Mouse (Mus musculus) midbrain, embryonic 13.5 days (tissue): ENCODE data around the gene Ugt1a1. TPM values are rescaled to one million over a fixed set of nuclear protein-coding genes. Genes with fewer than 3 reads are reported as not detected.
A peak's percentile ranks its signal among the peaks of the same experiment; 100 is the strongest.
"Not testable (repeated sequence)": the region's sequence is repeated elsewhere in the genome, so short reads cannot be mapped to it uniquely, and the experiment has no call there.

Experiments used
- ATAC-seq: fragments of 200-750 bp; cut with Nextera tagmentation; 2 replicates; pipeline ENCODE4 v1.8.0; 2017; ENCODE audit warnings: mild to moderate bottlenecking, moderate TSS enrichment, moderate library complexity
- H3K27ac ChIP-seq: fragments of 300-500 bp; sonication (generic); 2 replicates; pipeline ENCODE4 v1.5.1; 2015; ENCODE audit warnings: inconsistent platforms, mild to moderate bottlenecking, moderate library complexity
- H3K27me3 ChIP-seq: fragments of 300-500 bp; sonication (generic); 2 replicates; pipeline ENCODE4 v1.6.1; 2015; ENCODE audit warnings: mild to moderate bottlenecking, inconsistent platforms
- H3K36me3 ChIP-seq: fragments of 300-500 bp; sonication (generic); 2 replicates; pipeline ENCODE4 v1.6.1; 2015; ENCODE audit warnings: mild to moderate bottlenecking, inconsistent platforms
- H3K4me1 ChIP-seq: fragments of 300-500 bp; sonication (generic); replicated peaks from 2 replicates; pipeline ENCODE4 v1.6.1; 2015; ENCODE audit warnings: inconsistent platforms
- H3K4me2 ChIP-seq: fragments of 300-500 bp; sonication (generic); replicated peaks from 2 replicates; pipeline ENCODE4 v1.6.1; 2015; ENCODE audit warnings: moderate library complexity, mild to moderate bottlenecking, inconsistent platforms
- H3K4me3 ChIP-seq: fragments of 300-500 bp; sonication (generic); replicated peaks from 2 replicates; pipeline ENCODE4 v1.5.1; 2015; ENCODE audit warnings: mild to moderate bottlenecking, inconsistent platforms
- H3K9ac ChIP-seq: fragments of 300-500 bp; sonication (generic); replicated peaks from 2 replicates; pipeline ENCODE4 v1.6.1; 2015; ENCODE audit warnings: mild to moderate bottlenecking, inconsistent platforms
- H3K9me3 ChIP-seq: fragments of 300-500 bp; sonication (generic); 2 replicates; pipeline ENCODE4 v1.6.1; 2016; ENCODE audit warnings: mild to moderate bottlenecking, inconsistent platforms
- whole genome bisulfite sequencing: fragments of 180-500 bp; shearing (Covaris S2); methylation state at CpG from one replicate; pipeline ENCODE4 v1.1.7; 2015; 5-methylcytosine and 5-hydroxymethylcytosine counted together
- polyA plus RNA-seq: library from polyadenylated mRNA; unstranded; fragments of >200 nt; fragmentation: Nextera tagmentation; extraction: Ambion mirVana; gene quantifications from 2 replicates; pipeline ENCODE4 v1.2.1, GENCODE M21; 2015

Gene Ugt1a1
- polyA plus RNA-seq, result not detected in 2 replicates

DNA sequence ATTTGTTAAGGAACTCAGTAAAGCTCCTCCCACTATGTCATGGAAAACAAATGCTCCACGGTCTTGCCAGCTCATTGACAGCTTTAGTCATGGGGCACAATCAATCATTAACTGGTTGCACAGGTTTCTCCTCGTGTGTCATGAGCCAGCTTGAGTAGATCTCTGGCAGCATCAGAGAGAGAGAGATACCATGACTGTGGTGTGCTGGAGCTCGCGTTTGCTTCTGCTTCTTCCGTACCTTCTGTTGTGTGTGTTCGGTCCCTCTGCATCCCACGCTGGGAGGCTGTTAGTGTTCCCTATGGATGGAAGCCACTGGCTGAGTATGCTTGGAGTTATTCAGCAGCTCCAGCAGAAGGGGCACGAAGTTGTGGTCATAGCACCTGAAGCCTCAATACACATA is at the start of gene Ugt1a1:
Ugt1a1 (plus strand) TSS at position 148 of the 400 bp plus-strand sequence.
- no peaks in the 10 kb centered on the region for H3K36me3 ChIP-seq
- ATAC-seq, result 0 out of 2 replicates have a peak, but pooled peaks have one; percentile 6

DNA sequence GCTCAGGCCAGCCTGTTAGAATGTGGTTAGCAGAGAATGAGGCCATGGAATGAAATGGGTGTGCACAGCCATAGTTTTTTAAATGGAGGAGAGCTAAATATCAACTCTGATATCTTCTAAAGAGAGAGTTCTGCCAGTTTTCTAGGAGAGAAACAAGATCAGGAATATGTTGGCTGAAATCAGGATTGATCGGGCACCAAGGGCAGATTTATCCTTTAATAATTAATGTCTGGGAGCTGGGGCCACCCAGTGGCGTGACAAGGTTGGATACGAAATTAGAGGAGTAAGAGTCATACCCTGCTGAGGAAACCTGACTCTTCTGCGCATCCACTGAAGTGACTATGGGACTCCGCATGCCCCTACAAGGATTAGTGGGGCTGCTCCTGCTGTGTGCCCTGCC is 46.0 kb upstream of the Ugt1a1 start, which contains the start of gene Ugt1a5:
Ugt1a5 (plus strand) TSS at position 302 of the 400 bp plus-strand sequence.
- Histone ChIP-seq H3K4me2 (no peak within 1 kb of the TSS), H3K36me3 (no peaks in the 10 kb centered on the region), H3K9me3 (no peaks in the 10 kb centered on the region), H3K9ac (no peak within 1 kb of the TSS), H3K27ac (no peak within 1 kb of the TSS), H3K27me3 (no peaks in the 10 kb centered on the region), H3K4me1 (no peaks in the 10 kb centered on the region), H3K4me3 (no peak within 1 kb of the TSS)
- no peak for ATAC-seq
- WGBS, result 89% methylated on average over 5 of the region's 5 CpGs

More for the DNA sequence above, at the start of gene Ugt1a1:
- Histone ChIP-seq H3K4me3 (no peak within 1 kb of the TSS), H3K27ac (no peak within 1 kb of the TSS), H3K4me2 (no peak within 1 kb of the TSS), H3K9me3 (peaks cover 52% of the 10 kb centered on the region), H3K9ac (no peak within 1 kb of the TSS), H3K27me3 (no peaks in the 10 kb centered on the region), H3K4me1 (no peaks in the 10 kb centered on the region)
- WGBS, result 70% methylated on average over 8 of the region's 8 CpGs

DNA sequence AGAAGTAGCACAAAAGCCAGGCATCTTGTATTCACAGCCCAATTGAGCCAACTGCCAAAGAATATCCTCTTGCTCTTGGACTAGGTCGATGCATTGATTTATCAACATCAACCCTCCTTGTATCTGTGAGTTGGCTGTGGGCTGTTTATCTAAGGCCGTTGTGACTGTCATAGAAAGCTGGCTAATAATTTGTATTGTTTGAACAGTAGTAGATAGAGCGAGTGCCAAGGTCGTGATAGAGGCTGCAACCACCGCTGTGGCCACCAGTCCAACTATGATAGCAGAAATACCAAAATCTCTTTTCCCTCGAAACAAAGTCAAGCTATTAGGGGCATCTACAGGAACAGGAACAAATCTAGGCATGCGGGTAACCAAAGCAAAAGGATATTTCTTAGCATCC is 39.6 kb upstream of the Ugt1a1 start:
- not testable (repeated sequence) for ATAC-seq, H3K4me1 ChIP-seq, H3K27me3 ChIP-seq, H3K9me3 ChIP-seq, H3K36me3 ChIP-seq, H3K27ac ChIP-seq, H3K4me3 ChIP-seq, H3K4me2 ChIP-seq, H3K9ac ChIP-seq
- 85% methylated on average over 7 of the region's 7 CpGs for WGBS

DNA sequence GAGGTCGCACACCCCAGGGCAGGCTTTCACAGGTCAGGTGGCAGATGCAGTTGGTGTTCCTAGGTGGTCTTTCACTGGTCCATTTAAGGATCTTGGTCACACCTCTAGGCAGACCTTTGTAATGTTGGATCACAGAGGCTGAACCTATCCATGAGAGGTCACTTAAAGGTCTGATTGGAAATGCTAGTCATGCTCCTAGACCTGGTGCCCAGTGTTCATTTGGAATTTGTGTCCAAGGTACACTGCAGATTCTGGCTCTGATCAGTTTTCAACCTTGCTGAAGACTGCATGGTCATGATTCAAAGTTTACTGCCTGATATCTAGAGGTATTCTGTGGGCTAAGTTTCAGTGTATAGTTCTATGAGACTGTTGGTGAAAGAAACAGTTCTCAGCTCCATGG is 32.1 kb upstream of the Ugt1a1 start:
- H3K4me3 ChIP-seq, result no peak overlapping the region
- no peaks in the 10 kb centered on the region for H3K36me3 ChIP-seq
- H3K4me2 ChIP-seq, result no peak overlapping the region
- H3K4me1 ChIP-seq, result no peaks in the 10 kb centered on the region
- H3K27ac ChIP-seq, result no peak overlapping the region
- no peak overlapping the region for H3K9ac ChIP-seq
- 100% methylated on average over 1 of the region's 1 CpGs for WGBS
- H3K27me3 ChIP-seq, result no peaks in the 10 kb centered on the region
- H3K9me3 ChIP-seq, result 0 out of 2 replicates have a peak, but pooled peaks cover 11% of the 10 kb centered on the region
- ATAC-seq, result no peak

DNA sequence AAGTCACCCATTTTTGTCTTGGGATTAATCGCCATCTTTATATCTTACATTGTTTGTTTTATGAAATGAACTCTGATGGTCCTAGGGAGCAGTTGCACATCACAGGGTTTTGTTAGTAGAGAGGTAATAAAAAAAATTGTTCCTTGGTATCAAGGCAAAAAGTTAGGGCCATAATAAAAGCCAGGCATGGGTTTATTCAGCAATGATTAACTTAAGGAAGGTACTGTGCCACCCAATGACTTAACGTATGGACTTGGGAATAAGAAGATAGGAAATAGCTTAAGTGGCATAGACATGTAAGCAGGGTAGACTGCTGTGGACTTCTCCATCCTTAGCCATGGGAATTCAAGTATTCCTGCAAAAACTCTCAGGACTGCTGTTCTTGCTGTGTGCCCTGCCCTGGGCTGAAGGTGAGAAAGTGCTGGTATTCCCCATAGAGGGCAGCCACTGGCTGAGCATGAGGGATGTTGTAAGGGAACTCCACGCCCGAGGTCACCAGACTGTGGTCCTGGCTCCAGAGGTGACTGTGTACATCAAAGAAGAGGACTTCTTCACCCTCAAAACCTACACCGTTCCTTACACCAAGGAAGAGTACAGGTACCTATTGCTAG is 25.3 kb upstream of the Ugt1a1 start:
- H3K4me2 ChIP-seq, result no peak overlapping the region
- H3K27me3 ChIP-seq, result no peaks in the 10 kb centered on the region
- no peak for ATAC-seq
- no peaks in the 10 kb centered on the region for H3K36me3 ChIP-seq
- H3K9me3 ChIP-seq, result 0 out of 2 replicates have a peak, but pooled peaks cover 3% of the 10 kb centered on the region
- 92% methylated on average over 5 of the region's 5 CpGs for WGBS
- no peaks in the 10 kb centered on the region for H3K4me1 ChIP-seq
- H3K27ac ChIP-seq, result no peak overlapping the region
- H3K9ac ChIP-seq, result no peak overlapping the region
- H3K4me3 ChIP-seq, result no peak overlapping the region

DNA sequence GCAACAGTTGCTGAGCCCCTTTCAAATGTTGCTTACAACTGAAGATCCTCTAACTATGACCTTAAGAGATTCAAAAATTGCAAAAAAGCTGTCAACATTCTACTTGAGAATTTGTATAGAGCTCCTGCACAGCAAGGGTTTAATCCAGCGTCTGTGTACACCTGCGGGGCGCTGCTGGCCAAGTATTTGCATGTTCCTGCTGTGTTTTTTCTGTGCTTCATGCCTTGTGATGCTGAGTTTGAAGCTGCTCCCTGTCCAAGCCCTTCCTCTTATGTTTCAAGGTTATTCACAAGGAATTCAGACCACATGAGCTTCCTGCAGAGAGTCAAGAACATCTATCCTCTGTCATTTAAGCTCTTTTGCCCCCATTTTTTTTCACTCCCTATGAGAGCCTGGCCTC is 19.6 kb upstream of the Ugt1a1 start:
- Histone ChIP-seq H3K27ac (no peak overlapping the region), H3K4me3 (no peak overlapping the region), H3K9me3 (0 out of 2 replicates have a peak, but pooled peaks cover 3% of the 10 kb centered on the region), H3K9ac (no peak overlapping the region), H3K4me2 (no peak overlapping the region), H3K4me1 (no peaks in the 10 kb centered on the region), H3K36me3 (no peaks in the 10 kb centered on the region), H3K27me3 (no peaks in the 10 kb centered on the region)
- WGBS, result 76% methylated on average over 3 of the region's 3 CpGs
- ATAC-seq, result no peak

DNA sequence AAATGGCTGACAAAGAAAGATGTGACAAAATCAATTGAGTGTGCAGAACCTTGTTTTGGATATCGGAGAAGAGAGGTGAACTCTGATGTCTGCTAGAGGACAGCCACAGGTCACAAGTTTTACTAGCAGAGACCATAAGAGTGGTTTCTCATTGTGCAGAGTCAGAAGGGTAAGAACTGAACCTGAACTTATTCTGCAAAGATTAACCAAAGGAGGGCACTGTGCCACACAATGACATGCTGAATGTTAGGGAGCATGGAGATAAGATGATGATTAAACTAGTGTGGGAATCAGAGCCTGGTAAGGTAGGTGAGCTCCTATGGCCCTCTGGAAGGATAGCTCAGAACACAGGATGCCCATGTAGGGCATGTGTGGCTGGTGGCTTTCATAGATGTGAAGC is 16.1 kb upstream of the Ugt1a1 start:
- H3K27ac ChIP-seq, result no peak overlapping the region
- no peaks in the 10 kb centered on the region for H3K36me3 ChIP-seq
- no peak overlapping the region for H3K4me3 ChIP-seq
- H3K9ac ChIP-seq, result no peak overlapping the region
- no peaks in the 10 kb centered on the region for H3K4me1 ChIP-seq
- no peaks in the 10 kb centered on the region for H3K9me3 ChIP-seq
- WGBS, result 93% methylated on average over 1 of the region's 1 CpGs
- ATAC-seq, result no peak
- H3K27me3 ChIP-seq, result no peaks in the 10 kb centered on the region
- H3K4me2 ChIP-seq, result no peak overlapping the region

DNA sequence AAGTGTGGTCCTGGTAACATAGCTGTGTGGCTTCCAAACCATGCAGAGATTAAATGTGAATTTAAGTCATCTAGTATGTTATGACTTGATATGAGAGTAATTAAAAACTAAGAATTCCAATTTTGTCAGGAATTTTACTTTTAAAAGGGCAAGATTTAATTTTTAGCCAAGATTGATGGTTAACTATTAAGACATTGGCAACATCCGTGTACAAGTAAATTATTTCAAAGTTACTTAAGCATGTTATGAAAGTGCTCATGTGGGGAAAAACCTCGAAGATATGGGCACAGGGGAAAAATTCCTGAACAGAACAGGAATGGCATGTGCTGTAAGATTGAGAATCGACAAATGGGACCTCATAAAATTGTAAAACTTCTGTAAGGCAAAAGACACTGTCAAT is 14.3 kb upstream of the Ugt1a1 start:
- Histone ChIP-seq H3K36me3 (no peaks in the 10 kb centered on the region), H3K9ac (no peak overlapping the region), H3K4me1 (no peaks in the 10 kb centered on the region), H3K27ac (no peak overlapping the region), H3K4me2 (no peak overlapping the region), H3K9me3 (no peaks in the 10 kb centered on the region), H3K27me3 (no peaks in the 10 kb centered on the region), H3K4me3 (no peak overlapping the region)
- no peak for ATAC-seq
- WGBS, result 79% methylated on average over 3 of the region's 3 CpGs

DNA sequence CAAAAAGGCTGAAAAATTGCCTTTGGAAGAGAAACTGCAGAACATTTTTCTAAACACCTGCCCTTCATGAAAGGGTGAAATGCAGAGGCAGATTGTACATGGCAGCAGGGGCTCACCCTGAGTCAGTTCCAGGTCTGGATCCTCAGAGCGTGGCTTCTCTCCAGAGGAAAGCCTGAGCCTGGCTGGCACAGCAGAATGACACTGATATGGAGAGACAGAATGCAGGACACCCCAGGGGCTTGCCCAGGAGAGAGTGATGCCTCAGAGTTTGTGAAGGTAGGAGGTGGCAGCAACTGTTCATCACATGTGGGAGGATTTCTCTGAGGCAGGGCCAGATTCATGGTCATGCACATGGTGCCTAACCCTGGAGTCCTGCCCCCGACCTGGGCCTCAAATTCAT is 11.8 kb upstream of the Ugt1a1 start:
- Histone ChIP-seq H3K4me2 (no peak overlapping the region), H3K27me3 (no peaks in the 10 kb centered on the region), H3K36me3 (no peaks in the 10 kb centered on the region; the same call in 1 of the 2 replicates), H3K27ac (no peak overlapping the region), H3K9me3 (no peaks in the 10 kb centered on the region), H3K9ac (no peak overlapping the region), H3K4me3 (no peak overlapping the region), H3K4me1 (0 out of 2 replicates have a peak, but pooled peaks cover under 1% of the 10 kb centered on the region)
- ATAC-seq, result no peak
- WGBS, result 78% methylated on average over 2 of the region's 2 CpGs

DNA sequence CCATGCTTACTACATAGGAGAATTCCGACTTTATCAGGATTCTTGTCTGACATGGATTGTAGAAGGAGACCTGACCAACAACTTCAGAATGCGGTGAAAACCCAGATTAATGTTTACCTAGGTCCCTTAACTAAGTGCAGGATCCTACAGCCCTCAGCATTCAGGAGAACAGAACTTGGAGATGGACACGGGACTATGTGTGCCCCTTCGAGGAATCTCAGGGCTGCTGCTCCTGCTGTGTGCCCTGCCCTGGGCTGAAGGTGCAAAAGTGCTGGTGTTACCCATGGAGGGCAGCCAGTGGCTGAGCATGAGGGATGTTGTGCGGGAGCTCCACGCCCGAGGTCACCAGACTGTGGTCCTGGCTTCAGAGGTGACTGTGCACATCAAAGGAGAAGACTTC is 11.3 kb upstream of the Ugt1a1 start, which contains the start of gene Ugt1a2:
Ugt1a2 (plus strand) TSS at position 146 of the 400 bp plus-strand sequence.
- ATAC-seq, result no peak
- Histone ChIP-seq H3K4me1 (0 out of 2 replicates have a peak, but pooled peaks cover 4% of the 10 kb centered on the region), H3K36me3 (no peaks in the 10 kb centered on the region; the same call in 1 of the 2 replicates), H3K4me2 (no peak within 1 kb of the TSS), H3K27ac (no peak within 1 kb of the TSS), H3K27me3 (no peaks in the 10 kb centered on the region), H3K9ac (no peak within 1 kb of the TSS), H3K4me3 (no peak within 1 kb of the TSS), H3K9me3 (no peaks in the 10 kb centered on the region)
- 80% methylated on average over 7 of the region's 7 CpGs for WGBS

DNA sequence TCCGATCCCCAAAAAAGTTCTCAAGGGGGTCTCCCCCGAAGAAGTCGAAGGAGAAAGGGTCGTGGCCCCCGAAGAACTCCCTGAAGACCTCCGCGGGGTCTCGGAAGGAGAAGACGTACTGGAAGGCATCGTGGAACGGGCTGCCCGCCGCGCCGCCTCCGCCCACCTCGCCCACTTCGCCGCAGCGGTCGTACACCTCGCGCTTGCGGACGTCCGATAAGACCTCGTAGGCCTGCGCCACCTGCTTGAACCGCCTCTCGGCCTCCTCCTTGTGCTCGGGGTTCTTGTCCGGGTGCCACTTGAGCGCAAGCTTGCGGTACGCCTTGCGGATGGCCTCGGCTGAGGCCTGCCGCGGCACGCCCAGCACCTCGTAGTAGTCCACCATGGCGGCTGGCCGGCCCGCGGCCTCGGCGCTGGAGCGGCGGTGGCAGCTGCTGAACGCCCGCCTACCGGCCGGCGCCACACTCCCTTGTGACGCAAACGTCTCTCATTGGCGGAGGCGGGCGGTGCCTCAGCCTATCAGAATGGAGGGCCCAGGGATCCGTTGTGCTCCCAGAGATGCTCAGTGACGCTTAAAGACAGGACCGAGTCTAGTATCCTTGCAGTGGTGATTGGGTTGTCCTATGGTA is 6.4 kb upstream of the Ugt1a1 start, which contains the start of gene Dnajb3:
Dnajb3 (minus strand) TSS at position 489 of the 629 bp plus-strand sequence.
- no peaks in the 10 kb centered on the region; the same call in 1 of the 2 replicates for H3K36me3 ChIP-seq
- peak within 1 kb of the TSS; percentile 73 for H3K9ac ChIP-seq
- H3K27ac ChIP-seq, result no peak within 1 kb of the TSS
- H3K4me3 ChIP-seq, result peak within 1 kb of the TSS; percentile 47
- no peaks in the 10 kb centered on the region for H3K27me3 ChIP-seq
- 8% methylated on average over 62 of the region's 62 CpGs for WGBS
- peak within 1 kb of the TSS; percentile 68 for H3K4me2 ChIP-seq
- peak; percentile 100 for ATAC-seq
- H3K9me3 ChIP-seq, result no peaks in the 10 kb centered on the region
- H3K4me1 ChIP-seq, result peaks cover 7% of the 10 kb centered on the region; the same call in 1 of the 2 replicates

DNA sequence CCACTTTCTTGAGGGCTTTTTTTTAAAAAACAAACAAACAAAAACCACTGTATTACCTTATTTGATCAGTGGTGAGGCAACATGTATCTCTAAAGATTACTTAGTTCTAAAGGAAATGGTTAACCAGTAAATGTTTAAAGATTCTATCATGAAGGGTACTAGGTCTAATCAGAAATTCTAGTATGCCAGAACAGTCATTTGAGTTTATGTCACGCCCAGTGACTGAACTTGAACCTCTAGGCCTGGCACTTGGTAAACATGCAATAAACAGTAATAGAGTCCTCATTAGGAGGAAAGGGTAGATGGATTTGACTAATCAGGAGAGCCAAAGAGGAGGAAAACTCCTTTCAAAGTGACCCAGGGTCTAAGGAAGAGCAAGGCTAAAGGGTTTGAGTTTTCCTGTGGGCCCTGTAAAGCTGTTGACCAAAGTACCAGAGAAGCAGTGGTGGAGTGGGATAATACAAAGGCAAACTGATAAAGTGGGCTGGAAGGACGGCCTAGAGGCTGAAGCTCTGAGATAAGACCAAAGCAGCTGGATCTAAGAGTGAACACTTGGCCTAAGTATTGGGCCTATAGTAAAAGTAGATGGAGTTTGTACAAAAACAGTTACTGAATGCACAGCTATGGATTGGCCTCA is 4.8 kb upstream of the Ugt1a1 start:
- no peak for ATAC-seq
- 85% methylated on average over 2 of the region's 2 CpGs for WGBS

More for the DNA sequence above, 4.8 kb upstream of the Ugt1a1 start:
- H3K36me3 ChIP-seq, result no peaks in the 10 kb centered on the region; the same call in 1 of the 2 replicates
- peaks cover 7% of the 10 kb centered on the region; the same call in 1 of the 2 replicates for H3K4me1 ChIP-seq
- no peaks in the 10 kb centered on the region for H3K27me3 ChIP-seq
- H3K4me2 ChIP-seq, result no peak overlapping the region
- no peak overlapping the region for H3K4me3 ChIP-seq
- H3K9me3 ChIP-seq, result peaks cover 8% of the 10 kb centered on the region
- H3K9ac ChIP-seq, result no peak overlapping the region
- no peak overlapping the region for H3K27ac ChIP-seq
